Mouse (Mus musculus) T-helper 1 cell (primary cell): ENCODE measurements at regions not wholly inside any gene's neighbourhood (a gene's known extent, or its start where the extent isn't known, plus 50 kb on each side); places are given as distances from the start of the nearest gene placed in this dataset.

Experiments used
- in situ Hi-C: fragments of 300-600 bp; cut with MboI, MseI; formaldehyde crosslinking; loops from one replicate; pipeline ENCODE4 v1.15.1; 2025; ENCODE audit warnings: high pct_unique_total_duplicates

DNA sequence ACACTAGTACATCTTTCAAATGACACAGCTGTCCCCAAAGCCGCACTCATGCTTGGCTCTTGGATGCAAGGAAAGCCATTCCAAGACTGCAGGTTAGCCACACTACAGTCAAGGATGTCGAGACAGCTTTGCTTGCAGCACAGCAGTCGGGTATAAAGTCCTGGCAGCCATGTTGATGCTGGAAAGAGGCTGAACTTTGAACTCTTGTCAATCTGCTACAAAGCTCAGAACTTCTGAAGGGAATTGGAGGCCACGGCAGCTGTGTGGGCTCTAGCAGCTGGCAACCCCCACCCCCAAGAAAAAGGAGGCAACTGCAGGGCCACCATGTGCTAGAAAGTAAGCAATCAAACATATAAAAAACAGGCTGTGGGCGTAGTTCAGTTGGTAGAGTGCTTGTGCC is 90.0 kb upstream of the Zcchc2 start:
- in situ Hi-C loops = no loop called here

DNA sequence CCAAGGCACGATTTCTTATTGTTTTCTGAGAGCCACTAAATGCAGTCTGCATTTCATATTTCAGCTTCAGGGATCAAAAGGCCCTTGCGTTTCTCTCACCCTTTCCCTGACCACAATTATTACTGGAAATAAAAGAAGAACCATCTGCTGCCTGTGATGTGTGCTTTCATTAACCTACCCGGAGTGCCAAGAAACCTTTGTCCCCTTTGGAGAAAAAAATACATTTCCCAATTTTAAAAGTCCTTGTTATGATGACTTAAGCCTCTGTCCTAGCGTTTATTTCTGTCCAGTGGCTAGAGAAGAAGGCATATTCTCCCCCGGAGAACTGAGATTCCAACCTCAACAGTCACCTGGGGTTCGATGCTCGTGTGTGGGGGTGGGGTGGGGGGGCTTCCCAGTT is 89.3 kb upstream of the Zcchc2 start:
- in situ Hi-C loops = no loop called here

DNA sequence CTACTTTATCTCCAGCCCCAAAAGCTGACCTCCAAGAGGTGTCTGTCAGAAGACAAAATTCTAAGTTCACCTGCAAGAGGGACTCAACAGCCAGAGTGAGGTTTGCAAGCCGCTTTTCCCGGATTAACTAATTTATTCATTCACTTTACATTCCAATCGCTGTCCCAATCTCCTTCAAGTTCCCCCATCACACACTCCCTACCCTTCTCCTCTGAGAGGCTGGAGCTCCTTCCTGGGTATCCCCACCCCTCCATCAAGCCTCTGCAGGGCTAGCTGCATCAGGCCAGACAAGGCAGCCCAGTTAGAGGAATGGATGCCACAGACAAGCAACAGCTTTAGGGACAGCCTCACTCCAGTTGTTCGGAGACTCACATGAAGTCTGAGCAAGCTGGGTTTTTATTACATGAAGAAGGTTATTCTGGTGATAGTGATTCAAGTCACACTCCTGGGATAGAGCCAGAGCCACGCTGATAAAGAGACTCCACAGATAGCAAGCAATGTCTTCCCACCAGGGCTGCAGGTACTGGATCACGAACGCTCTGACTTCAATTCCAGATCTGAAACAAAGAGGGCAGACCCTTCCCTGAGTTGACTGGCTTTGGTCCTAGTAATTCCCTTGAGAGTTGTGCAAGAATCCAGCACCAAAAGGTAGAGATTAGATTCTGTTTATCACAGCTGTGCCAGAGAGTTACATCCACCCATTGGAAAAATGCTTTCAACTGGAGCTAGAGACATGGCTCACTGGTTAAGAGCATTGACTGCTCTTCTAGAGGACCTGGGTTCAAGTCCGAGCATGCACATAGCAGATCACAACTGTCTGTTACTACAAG is 86.7 kb upstream of the Zcchc2 start:
- in situ Hi-C loops = no loop called here

DNA sequence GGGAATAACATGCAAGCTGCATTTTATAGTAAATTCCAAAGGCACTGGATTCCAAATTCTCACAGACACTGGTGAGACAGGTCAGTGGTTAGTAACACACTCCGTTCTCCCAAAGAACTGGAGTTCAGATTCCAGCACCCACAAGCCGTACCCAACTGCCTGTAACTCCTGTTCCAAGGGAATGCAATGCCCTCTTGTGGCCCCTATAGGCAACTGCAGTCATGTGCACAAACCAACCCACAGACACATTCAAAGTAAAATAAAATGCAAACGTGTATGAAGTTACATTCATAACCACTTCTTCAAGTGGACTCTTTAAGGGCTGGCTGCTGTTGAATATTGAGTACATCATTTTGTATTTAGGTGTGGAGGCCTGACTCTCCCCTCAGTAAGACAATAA is 85.5 kb upstream of the Zcchc2 start:
- in situ Hi-C loops = no loop called here

DNA sequence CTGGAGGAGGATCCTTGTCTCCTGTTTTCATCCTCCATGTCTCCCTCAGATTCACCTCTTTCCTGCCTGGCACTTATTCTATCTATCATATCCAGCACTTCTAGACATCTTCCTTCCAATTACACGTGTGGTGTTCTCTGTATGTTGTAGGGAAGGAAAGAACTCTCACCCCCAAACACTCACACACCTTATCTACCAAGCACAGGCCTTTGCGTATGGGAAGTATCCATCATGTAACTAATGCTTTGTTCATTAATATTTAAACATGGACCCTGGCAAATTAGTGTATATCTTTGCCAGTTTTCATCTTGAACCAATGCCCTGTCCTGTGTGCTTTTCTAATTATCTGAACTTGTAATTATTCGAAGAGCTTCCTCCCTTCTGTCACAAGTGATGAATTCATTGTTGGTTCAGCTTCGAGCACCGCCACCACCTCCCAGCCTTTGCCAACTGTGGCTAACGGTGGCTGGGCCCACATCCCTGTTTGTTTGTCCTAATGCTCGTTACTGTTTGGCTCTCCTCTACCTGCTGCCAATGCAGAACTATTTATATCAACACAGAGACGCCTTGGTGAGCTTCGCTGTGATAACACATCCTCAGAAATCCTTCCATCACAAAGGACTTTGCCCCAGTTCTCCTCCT is 84.3 kb upstream of the Zcchc2 start:
- in situ Hi-C loops = no loop called here

DNA sequence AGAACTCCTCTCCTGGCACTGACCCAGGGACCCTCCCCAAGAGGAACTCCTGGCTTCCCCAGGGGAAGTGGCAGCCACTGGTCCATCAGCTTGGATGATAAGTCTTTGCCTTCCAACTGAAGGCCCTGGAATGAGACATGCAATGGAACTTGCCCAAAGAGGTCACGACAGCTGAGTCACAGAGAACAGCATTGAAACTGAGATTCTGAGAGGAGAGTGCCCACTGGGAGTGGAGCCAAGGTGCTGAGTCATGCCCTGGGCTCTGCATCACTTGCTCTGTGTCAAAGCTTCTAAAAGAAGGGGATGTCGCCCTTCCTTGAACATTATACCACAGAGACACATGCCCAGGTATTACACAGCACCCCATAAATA is 83.8 kb upstream of the Zcchc2 start:
- in situ Hi-C loops = no loop called here

DNA sequence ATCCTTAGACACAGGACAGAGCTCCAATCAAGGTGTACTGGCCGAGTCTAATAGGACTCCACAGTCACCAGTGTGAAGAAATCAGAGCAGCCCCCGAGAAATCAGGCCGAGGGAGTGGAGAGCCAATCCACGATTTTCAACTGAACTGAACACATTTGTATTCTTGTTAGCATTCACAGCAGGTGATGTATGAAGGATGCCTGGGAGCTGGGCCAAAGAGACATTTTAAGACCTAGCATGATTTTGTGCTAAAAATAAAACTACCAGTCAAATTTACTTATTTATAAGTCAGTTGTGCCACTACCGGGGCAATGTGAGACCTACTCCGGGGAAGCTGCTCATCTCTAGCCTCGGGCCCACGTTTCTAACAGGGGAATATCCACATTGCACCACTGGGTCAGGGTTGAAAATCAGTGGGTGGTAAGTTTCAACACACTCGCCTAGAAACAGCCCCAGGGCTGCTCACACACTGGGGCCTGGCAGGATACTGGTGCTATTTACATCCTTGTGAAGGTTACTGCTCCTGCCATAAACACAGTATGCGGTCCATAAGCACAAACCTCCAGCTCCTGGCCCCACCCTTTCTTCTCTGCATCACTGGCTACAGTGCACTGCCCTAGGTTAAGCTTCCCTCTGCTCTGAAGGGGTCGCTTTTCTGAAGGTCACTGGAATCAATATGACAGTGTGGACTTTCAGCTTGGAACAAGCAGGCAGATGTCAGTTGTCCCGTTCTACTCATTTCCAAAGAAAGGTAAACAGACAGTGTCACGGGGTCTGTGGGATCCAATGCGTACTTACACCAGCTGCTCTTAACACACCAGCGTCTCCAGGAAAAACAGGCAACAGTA is 82.0 kb upstream of the Zcchc2 start:
- in situ Hi-C loops = no loop called here

DNA sequence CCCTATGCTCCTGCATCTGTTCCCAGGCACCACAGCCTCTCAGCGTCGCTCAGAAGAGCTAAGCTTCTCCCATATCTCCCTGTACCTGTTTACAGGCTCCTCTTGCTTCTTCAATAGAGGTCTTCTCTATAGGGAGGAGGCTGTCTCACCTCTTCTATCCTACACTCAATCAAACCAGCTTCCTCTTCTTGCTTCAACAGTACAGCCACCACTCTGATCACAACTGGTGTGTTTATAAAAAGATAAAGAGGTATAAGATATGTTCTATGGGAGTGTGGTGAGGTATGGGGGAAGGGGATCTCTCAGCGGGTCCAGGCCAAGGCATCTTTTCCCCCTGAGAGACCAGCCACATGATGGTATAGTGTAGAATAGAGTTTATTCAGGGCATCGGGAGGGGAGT is 81.1 kb upstream of the Zcchc2 start:
- in situ Hi-C loops = no loop called here

DNA sequence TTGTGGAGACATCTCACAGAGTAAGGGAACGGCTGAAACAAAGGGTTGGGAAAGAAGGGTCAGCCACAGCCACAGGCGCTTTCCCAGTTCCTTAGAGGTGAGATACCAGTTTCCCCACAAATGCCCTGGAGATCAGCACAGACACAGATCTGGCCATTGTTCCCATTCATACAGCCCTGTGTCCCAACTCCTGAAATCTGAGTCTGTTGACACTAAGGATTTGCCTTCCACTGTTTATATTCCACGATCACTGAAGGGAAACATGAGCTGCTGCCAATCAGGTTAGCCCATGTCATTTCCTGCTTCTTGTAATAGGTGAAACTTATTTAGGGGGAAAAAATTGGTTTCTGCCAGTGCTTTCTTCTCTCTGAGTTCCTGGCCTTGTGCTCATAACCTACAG is 78.5 kb upstream of the Zcchc2 start:
- in situ Hi-C loops = no loop called here

DNA sequence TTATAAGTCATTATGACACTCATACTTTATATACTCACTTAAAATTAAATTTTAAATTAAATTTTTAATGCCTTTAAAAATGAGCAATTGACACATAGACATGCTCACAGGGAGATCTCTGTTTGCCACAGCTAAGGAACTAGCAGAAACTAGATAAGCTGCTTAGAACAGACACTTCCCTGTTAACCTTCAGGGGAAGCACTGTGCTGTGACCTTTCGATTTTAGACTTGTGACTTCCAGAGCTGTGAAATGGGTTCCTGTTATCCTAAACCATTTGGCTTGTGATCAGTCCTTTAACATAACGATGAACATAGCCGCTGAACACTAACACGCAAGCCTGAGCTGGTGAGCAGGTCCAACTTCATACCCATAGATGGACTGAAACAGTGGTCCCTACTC is 68.4 kb upstream of the Zcchc2 start:
- in situ Hi-C loops = no loop called here

DNA sequence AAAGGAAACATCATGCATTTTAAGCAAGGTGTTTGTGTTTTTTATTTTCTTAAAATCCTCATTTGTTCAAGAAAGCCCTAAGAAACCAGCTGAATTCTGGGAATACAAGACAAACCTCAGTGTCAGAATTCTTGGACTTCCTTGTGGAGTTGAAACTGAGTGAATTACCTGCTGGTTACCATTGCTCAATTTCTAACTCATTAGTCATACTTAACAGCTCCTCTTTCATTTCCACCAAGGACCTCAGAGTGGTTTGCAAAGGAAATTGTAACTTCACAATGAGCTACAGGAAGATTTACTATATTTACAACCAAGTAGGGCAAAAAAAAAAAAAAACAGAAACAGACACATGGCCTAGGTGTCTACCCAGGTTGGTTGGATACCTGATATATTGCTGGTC is 67.6 kb upstream of the Zcchc2 start:
- in situ Hi-C loops = no loop called here

DNA sequence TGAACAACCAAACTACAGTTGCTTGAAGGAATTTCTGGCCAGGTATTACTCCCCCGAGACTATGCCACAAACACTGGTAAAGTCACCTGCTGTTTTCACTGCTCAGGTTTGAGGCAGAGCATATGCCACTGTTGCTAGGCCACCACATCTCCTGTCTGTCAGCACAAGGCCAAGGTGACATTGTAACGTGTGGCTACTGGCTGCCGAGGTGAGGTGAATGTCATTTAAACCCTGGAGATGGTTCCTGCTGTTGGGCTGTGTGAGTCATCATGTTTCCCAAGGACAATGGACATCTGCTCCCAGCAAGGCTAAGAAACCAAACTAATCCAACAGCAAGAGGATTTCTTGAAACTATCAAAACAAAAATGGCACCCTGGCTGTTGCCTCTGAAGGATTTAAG is 67.2 kb upstream of the Zcchc2 start:
- in situ Hi-C loops = no loop called here

DNA sequence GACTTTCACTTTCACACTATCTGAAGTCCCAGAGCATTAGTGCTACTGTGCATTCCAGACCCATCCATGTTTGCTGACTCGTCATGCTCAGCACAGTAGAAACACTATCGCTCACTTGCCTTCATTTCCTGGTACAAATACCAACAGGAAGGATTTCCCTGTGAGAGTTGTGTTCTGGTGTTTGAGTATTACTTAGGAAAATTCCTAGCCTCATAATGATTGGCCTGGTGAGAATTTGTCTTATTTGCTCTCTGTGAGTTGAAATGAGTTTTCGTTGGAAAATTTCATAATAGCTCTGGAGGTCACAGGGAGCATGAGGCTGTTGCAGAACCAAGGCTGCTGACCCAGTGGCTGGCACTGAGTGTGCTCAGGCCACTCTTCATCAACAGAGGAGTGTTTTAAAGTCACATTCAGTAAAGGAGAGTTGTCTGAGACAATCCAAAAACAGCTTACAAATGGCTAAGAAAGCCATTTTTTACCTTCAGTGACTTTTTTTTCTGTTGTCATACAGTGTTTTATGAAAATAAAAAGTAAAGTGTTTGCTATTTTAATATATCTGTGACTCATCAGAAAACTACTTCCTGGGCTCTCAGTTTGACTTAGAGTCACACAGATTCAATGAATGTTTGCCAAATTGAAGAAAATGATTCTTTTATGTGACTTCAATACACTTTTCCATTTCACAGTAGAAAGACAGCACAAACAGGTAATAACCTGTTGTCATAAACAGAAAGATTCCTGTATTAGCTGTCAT is 64.4 kb upstream of the Zcchc2 start:
- in situ Hi-C loops = no loop called here

DNA sequence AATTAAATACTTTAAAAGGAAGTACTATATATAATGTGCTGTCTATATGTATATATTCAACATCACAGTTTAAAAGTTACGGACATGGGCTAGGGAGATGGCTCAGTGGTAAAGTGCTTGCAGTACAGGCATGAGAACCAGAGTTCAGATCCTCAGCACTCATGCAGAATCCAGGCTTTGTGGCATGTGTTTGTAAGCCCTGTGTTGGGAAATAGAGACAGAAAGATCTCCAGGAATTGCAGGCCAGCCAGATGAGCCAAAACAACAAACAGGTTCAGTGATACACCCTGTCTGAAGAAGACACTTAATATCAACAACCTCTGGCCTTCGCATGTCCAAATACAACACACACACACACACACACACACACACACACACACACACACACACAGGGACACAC is 63.3 kb upstream of the Zcchc2 start:
- in situ Hi-C loops = no loop called here

DNA sequence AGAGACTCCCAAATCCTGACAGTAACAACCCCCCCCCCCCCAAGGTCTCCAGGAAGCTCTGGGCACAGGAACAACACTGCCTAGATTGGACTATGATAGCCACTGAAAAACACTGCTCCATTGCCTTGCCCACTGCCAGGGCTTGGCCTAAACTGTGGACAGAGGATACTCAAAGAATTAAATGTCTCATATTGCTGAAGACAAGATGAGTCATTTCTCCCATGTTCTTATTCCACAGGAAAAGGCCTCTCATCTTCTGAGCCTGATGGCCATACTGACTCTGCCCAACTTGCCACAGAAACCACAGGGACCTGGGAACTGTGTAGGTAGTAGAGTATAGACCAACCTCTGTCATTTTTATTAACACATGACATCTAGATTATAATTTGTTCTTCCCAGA is 59.4 kb upstream of the Zcchc2 start:
- in situ Hi-C loops = loop anchor here (10.0 kb wide), 1 partner anchor 1634 kb away; no protein-coding TSS in a partner anchor

DNA sequence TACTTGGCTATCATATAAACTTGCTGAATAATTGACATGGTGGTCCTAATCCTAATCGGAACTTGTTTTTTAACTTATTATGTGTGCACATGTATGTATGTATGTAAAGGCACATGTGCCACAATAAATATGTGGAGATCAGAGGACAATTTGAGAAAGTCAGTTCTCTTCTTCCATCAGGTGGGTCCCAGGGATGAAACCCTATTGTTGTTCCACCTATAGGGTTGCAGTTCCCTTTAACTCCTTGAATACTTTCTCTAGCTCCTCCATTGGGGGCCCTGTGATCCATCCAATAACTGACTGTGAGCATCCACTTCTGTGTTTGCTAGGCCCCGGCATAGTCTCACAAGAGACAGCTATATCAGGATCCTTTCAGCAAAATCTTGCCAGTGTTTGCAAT is 56.0 kb upstream of the Zcchc2 start:
- in situ Hi-C loops = loop anchor here (10.0 kb wide), 1 partner anchor 1631 kb away; no protein-coding TSS in a partner anchor
